Mouse (Mus musculus) right cerebral cortex, postnatal 25 days (tissue): ENCODE results near the gene Kifc5b.

ENCODE experiments used
- DNase-seq: peaks from one replicate; pipeline ENCODE4 v3.0.0; 2022

Kifc5b gene

DNA sequence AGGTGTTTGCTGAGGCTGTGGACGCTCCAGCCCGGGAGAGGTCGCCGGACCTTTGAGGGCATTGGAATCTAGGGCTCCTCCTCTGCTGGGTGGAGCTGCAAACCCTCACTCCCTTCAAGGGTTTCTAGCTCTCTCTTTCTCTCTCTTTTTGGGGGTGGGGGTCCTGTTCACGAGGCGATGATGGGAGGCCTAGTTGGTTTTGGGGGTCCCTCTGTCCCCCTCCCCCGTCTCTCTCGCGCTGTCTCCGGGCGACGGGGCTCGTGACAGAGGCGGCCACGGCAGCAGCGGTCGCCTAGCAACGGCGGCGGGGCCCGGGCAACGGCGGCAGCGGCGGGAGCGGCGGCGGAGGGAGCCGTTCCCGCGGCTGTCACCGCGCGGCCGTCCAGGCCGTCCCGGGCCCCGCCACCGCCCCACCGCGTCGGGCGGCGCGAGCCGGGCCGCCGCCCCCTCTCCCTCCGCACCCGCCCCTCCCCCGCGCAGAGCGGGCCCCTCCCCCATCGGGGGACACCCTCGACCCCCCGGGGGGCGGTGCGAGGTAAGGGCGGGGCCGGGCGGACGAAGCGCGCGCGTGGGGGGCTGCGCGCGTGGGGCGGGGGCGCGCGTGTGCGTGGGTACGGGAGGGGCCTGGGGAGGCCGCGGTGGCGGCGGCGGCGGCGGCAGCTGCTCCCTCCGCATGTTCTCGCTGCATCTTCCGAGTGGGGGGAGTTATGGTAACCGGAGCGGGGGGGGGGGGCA, 31.6 kb downstream of the Kifc5b start:
- DNase-seq = peak; percentile 77

DNA sequence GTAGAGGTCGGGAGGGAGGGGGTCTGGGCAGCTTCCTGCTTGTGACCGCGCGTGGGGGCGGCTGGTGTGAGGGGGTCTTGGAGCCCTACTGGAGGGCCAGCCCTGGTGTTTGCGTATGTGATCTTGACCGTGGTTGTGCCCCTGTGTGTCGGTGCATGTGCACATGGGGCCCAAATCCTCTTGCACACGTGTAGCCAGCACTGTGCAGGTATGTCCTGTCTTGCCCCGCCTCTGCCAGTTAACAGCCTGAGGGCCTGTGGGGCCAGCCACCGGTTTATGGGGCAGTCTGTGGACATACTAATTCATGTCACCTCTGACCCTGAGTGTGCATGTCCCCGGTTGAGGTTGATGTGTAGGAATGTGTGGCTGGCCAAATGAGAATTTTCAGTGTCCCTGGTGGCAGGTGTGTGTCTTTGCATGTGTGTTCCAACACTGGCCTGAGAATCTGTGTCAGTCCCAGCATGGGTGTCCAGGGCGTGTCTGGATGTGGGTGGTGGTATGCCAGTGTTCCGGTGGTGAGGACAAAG, 32.2 kb downstream of the Kifc5b start:
- peak; percentile 48 for DNase-seq

DNA sequence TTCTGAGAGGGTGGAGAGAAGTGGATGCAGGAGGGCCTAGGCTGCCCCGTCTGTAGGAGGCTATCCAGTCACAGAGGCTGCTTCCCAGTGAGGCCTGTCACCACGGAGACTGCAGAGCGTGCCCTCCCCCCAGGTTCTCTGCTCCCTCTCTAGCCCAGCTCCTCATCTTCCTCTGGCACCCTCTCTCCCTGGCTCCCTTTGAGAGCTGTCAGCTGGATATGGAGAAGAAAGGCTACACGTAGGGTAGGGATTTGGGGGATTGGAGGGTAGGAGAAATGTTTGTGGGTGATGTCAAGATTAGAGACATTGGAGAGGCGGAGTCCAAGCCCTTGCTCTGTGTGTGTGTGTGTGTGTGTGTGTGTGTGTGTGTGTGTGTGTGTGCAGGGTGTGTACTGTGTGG, 33.0 kb downstream of the Kifc5b start:
- DNase-seq = peak; percentile 51

DNA sequence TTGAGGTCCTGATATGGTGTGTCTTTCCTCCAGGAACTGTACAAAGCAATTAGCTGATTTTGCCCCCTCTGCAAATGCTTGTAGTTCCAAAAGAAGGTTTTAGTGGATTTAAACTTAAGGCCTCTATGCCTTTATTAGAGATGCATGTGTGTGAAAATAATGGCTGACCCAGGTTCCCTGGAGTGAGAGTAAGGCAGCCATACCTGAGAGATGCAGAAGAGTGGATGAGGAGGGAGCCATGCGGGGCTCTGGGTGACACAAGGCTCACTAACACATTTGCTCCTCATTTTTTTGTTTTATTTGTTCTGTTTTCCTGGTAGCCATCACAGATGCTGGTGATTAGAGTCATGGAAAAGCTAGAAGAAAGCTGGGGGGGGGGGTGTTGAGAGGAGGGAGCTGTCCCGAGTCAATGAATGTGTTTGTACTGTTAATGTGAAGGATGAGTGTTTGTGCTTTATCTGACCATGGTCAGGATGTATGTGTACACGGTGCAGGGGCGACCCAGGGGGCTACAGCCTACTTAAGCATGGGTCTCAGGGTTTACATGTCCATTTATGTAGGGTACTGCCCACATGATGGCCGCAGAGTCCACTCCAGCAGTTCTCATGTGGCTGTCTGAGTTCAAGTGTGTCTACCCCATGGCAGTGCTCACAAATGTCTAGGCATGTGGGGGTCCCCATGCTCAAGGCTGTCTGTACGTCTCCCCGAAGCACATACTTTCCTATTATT, 33.8 kb downstream of the Kifc5b start:
- no peak for DNase-seq

DNA sequence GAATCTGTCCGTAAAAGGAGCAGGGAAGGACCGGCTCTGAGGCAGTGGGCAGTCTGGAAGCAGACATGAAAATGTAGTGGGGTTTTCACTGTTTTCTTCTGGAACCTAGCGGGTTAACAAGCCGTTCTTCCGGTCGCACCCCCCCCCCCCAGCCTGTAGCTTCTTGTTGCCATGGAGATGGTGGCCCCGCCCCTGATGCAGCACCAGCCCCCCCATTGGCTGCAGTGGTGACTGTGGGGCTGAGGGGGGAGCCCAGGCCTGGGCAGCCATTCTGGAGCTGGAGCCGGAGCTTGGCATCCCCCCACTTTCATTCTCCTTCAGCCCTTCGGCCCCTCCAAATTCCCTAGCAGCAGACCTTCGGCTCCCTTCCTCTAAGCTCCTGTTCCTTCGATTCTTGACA, 34.5 kb downstream of the Kifc5b start:
- peak; percentile 82 for DNase-seq

DNA sequence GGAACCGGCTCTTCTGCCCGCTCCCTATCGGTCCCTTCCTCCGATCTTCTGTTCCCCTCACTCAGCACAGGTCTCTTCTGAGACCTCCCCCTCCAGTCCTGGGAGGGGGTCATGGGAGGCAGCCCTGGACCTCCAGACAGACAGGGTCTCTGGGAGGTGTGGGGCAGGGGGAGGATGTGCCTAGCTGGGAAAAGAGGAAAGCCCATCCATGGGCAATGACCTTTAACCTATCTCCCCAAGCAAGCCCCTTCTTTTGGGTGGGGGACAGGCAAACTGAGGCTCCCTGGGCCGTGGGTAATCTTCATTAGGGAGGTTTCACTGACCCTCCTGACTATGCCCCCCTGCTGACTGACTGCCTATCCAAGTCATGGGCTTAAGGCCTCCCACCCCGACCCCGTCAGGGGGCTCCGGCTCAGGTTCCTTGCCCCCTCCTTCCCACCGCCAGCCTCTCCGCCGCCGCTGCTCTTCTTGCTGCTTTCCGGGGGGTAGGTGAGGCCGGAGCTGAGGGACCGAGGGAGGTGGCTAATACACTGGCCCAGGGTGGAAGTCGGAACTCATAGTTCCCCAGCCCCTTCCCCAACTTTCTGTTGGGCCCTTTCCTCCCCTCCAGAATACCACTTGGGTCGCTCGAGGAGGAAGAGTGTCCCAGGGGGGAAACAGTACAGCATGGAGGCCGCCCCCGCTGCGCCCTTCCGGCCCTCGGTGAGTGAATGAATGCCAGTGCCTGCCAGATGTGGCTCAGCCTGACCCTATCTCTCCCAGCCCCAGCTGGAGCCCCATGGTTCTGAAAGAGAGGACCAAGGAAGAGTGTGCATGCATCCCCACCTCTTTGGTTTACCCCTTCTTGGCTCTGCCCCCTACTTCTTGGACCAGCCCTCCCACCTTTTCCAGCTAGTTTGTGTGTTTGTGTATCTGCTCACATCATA, 35.3 kb downstream of the Kifc5b start:
- no peak for DNase-seq

DNA sequence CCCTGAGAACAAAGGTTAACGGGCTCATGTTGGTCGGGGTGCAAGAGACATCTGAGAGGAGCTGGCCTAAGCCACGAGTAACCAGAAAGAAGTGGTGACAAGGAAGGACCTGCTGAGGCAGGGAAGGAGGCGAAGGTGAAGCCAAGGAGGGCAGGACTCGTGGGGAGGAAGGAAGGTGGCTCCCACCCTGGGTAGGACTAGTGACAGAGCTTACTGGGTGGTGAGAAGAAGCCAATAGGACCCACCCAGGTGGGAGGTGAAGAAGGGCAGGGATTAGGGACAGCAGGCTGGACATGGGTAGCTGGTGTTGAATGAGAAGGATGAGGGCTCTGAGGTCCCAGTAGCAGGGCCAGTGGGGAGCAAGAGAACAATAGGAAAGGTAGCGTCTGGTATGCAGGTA, 36.3 kb downstream of the Kifc5b start:
- DNase-seq = no peak

DNA sequence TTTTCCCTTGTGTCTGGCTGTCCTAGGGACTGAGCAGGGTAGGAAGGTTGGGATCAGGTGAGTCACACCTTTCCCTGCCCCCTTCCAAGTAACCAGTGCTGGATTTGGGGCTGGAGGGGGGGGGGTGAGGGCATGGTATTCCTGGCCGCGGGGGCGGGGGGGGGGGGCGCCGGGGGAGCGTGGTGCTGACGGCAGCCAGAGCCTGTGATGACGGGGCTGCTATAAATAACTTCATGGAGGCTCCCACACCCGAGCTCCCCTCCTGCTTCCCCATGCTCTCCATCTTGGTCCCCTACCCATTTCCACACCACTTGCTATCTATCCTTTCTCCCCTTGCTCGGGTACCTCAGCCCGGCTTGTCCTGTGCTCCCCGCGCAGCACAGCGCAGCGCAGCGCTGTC, 36.8 kb downstream of the Kifc5b start:
- no peak for DNase-seq

DNA sequence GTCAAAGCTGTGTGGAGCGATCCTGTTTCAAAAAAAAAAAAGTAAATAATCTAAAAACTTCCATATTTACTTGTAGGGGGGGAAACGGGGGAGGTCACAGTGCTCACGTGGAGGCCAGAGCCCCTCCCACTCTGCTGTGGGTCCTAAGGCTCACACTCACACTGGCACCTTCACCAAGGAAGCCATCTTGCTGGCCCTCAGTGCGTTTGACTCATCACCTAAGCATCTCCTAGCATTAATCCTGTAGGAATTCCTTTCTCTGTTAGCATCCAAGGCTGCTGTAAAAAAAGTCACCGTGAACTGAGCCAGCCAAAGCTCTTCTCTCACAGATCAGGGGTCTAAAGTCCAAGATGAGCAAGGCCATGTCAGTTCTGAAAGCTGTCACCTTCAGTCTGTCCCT, 39.4 kb downstream of the Kifc5b start:
- no peak for DNase-seq

DNA sequence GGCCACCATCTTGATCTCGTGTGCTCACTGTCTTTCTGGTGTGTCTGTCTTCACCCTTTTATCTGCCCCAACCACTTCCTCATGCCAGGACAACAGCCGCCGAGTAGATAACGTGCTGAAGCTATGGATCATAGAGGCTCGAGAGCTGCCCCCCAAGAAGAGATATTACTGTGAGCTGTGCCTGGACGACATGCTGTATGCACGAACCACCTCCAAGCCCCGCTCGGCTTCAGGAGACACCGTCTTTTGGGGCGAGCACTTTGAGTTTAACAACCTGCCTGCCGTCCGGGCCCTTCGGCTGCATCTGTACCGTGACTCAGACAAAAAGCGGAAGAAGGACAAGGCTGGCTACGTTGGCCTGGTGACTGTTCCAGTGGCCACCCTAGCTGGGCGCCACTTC, 40.0 kb downstream of the Kifc5b start:
- no peak for DNase-seq

DNA sequence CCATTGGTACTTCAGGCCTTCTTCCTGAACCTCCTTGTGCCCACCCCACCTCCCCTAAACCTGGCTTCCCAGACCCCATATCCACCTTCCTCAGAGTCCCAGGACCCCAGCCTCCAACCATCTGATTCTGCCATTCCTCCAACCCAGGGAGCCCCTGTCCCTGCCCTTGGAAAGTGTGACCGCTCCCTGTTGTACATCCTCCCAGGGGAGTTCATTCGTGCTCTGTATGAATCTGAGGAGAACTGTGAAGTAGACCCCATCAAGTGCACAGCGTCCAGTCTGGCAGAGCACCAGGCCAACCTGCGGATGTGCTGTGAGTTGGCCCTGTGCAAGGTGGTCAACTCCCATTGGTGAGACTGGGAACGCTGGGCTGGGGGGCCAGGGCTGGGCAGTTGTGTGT, 41.0 kb downstream of the Kifc5b start:
- no peak for DNase-seq

DNA sequence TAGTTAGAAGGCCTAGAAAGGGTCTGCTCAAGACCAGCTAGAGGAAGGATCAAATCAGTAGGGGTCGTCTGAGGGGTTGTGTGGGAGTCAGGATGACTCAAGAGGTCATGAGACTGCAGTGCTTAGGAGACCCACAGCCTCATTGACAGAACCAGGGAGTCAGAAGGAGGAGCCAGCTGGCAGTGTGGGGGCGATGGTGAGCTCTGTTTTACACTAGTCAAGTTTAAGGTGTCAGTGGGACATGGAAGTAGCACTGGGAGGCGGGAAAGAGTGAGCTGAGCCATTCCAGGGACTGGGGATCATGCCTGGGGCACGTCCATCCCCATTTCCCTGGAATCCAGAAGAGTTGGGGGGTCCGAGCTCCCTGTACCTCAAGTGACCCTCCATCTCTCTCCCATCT, 42.0 kb downstream of the Kifc5b start:
- DNase-seq = no peak

DNA sequence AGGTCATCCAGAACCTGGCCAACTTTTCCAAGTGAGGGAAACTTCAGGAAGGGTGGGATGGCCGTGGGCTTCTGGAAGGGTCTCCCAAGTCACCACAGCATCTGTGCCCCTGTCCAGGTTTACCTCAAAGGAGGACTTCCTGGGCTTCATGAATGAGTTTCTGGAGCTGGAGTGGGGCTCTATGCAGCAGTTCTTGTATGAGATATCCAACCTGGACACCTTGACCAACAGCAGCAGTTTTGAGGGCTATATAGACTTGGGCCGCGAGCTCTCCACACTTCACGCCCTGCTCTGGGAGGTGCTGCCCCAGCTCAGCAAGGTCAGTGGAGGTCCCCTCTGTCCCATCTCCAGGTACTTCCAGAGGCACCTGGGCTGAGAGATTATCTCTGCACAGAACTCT, 42.9 kb downstream of the Kifc5b start:
- no peak for DNase-seq

DNA sequence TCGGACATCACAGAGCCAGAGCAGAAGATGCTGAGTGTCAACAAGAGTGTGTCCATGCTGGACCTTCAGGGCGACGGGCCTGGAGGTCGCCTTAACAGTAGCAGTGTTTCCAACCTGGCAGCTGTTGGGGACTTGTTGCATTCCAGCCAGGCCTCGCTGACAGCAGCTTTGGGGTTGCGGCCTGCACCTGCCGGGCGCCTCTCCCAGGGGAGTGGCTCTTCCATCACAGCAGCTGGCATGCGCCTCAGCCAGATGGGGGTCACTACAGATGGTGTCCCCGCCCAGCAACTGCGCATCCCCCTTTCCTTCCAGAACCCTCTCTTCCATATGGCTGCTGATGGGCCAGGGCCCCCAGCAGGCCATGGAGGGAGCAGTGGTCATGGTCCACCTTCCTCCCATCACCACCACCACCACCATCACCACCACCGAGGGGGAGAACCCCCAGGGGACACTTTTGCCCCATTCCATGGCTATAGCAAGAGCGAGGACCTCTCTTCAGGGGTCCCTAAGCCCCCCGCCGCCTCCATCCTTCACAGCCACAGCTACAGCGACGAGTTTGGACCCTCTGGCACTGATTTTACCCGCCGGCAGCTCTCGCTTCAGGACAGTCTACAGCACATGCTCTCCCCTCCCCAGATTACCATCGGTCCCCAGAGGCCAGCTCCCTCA, 44.8 kb downstream of the Kifc5b start:
- no peak for DNase-seq

DNA sequence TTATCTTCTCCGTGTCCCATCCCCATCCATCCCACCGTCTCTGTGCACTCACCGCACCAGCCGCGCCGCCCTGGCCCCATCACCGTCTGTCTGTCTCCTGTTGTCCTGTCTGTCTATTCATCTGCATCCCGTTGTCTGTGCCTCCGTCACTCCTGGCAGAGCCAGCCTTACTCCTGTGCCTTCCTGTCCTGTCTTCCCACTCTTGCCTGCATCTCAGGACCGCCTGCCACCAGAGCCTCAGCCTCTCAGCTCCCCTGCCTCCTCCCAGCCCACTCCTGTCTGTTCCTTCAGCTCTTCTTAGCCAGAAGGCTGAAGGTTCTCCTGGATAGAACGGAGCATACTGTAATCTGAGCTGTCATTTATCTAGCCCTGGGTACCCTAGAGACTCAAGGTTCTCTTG, 50.1 kb downstream of the Kifc5b start:
- no peak for DNase-seq

DNA sequence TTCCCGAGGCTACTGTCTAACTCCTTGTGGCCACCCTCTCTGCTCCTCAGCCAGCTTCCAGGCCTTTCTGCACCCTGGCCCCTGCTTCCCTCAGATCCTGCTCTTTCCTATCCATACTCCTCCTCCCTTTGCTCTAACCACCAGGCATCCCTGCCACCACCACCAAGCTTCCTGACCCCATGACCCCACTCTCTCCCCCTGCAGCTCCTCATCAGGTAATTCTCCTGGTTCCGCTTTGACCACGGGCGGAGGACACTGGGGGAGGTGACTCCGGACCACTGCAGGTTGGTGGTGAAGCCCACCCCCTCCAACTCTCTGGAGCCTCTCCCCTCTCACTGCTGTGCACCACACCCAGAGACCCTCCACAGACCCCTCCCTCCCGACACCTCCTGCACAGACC, 50.6 kb downstream of the Kifc5b start:
- no peak for DNase-seq

DNA sequence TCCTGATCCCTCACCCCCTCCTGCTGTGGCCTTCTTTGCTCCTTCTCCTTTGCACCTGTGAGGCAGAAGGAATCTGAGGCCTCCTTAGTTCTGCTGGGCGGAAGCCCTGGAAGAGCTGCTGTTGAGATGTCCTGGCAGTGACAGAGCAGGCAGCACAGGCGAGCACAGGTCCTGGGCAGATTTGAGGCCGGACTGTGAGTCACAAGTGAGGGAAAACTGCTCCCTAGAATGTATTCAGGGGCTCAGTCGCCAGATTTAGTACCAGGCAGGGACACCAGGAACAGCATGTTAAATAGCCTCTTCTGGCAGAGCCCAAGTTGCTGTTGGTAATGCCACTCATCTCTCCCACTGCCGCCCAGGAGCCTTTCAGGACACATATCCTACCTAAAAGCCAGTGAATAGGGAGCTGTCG, 51.3 kb downstream of the Kifc5b start:
- no peak for DNase-seq

DNA sequence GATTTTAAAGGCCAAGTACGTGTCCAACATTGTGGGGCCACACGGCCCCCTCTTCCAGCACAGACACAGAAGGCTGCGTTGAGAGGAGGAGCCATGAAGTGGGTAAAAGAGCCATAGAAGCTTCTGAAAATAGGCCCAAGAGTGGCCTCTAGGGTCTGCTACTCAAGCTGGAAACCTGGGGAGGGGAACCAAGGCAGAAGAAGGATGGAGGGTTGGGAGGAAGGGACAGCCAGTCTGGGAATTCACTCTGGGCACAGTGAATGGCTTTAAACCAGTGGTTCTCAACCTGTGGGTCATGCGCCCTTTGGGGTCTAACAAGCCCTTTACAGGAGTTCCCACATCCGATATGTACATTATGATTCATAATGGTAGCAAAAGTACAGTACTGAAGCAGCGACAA, 52.4 kb downstream of the Kifc5b start:
- no peak for DNase-seq

DNA sequence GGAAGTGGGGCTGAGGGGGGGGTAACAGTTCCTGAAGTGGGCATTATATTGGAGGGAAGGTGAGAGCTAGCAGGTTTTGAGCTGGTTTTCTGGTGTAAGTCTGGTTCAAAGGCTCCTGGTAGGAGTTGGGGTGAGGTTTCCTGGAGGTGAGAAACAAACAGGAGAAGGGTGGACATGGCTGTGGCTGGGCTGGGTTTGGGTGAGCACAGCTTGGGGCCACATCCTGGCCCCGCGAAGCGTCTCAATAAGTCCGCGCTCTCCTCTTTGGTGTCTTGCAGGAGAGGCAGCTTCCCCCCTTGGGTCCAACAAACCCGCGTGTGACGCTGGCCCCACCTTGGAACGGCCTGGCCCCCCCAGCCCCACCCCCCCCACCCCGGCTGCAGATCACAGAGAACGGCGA, 53.3 kb downstream of the Kifc5b start:
- DNase-seq = no peak

DNA sequence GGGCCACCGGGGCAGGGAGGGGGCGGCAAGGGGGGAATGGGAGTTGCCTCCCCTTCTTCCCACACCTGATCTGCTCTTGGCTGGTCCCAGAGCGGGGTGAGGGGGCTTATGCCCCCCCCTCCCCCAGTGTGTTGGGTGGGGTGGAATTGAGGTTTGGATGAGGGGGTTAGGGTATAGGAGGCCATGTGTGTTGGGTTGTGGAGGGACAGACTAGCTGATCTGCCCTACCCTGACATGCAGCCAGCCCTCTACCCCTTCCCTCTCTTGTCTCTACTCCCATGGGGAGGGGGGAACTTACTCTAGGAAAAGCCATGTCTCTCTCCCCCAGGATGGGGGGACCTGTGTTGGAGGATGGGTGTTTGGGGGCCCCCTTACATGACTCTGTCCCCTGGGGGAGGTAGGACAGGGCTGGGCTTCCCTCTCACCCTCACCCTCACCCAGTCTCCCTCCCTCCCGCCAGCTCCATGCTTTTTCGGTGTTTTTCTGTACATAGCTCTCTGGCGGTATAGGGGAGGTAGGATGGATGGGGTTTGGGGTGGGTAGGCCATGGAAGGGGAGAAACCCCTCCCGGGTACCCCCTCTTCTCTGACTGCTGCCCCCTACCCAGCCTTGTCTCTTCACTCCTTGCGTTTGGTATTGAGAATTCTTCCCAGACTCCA, 54.5 kb downstream of the Kifc5b start:
- no peak for DNase-seq

DNA sequence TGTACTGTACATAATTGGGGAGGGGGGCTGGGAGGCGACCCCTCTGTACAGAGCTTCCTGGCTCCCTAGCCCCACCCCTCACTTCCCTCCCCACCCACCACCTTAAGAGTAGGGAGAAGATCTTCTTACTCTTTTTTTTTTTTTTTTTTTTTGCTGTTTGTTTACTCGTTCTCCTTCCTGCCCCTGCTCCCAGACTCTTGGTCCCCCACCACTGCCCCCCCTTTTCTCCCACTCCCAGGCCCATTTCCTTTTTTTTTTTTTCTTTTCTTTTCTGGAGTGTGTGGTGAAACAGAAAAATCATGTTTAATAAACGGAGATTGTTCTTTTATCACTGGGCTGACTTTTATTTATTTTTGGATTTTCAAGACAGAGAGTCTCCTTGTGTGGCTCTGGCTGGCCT, 55.2 kb downstream of the Kifc5b start:
- no peak for DNase-seq
